ENCODE assay signal across 19 mouse cellular contexts in the genomic region with DNA sequence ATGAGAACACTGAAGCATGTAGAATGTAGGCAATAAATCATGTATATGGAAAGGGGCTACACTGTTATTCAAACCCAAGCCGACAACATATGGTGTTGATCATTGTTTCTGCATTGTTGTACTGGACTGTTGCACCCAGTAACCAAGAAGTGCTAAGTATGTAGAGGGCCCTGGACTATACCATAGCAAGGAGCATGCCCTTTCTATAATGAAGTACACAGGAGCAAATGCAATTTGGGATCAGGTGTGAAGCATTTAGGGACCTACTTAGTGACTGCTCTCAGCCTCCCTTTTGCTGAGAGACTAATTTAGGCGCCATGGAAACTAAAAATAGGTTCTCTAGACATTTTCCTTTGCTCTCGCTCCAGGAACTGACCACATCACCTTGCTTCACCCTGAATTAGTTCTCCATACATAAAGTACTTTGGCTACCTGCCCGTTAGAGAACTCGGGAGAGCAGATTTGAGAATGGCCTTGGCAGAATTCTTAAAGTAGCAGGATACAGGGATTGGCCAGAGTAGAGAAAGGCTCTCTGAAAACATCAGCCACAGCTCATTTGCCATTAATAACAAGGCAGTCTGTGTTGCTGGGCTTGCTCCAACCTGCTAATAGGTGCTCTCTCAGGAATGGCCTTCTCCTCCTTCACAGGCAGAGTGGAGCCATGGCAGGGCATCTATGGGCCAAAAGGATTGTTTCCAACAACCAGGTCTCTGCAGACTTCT. TPM values are rescaled to one million over a fixed set of nuclear protein-coding genes. Genes with fewer than 3 reads are reported as not detected.
DNase-seq lines count a peak whose midpoint lies in the region; ATAC-seq and TF ChIP-seq lines count a peak whose summit lies in the region.
"Had no signal": no experiment of that assay in that cellular context is flagged by ENCODE, and none has a peak within 500 bp of the region (broad histone marks: within the 10 kb centered on the region; RNA-seq: fewer than 3 reads in every experiment).

No protein-coding gene starts in this region.

- H3K9me3 ChIP-seq in heart, embryonic 11.5 days (replicated peaks; ENCODE audit: control insufficient read depth, low read length): no peaks in the 10 kb centered on the region
- H3K9me3 ChIP-seq: liver, embryonic 12.5 days; lung, embryonic 15.5 days had no signal

- H3K27me3 ChIP-seq in cerebellum, adult 2 months (ENCODE audit: control insufficient read depth, insufficient read depth, low read length): no peaks in the 10 kb centered on the region
- H3K27me3 ChIP-seq in heart, embryonic 11.5 days (ENCODE audit: control insufficient read depth, insufficient read depth, low read length): no peaks in the 10 kb centered on the region
- H3K27me3 ChIP-seq in kidney, adult 2 months (replicated peaks; ENCODE audit: control insufficient read depth, insufficient read depth, low read length): no peaks in the 10 kb centered on the region
- H3K27me3 ChIP-seq: liver, embryonic 12.5 days; lung, embryonic 15.5 days had no signal

- no peak overlapping the region for H3K9ac ChIP-seq in heart, embryonic 11.5 days (ENCODE audit: low read depth, low read length)
- H3K9ac ChIP-seq: liver, embryonic 12.5 days; lung, embryonic 15.5 days had no signal

- no peak overlapping the region for H3K4me3 ChIP-seq in cerebellum, adult 2 months (replicated peaks; ENCODE audit: insufficient read depth, low read depth, low read length)
- H3K4me3 ChIP-seq in heart, embryonic 11.5 days (ENCODE audit: low read depth, low read length): no peak overlapping the region
- H3K4me3 ChIP-seq in kidney, adult 2 months (ENCODE audit: insufficient read depth, low read depth, low read length): no peak overlapping the region
- H3K4me3 ChIP-seq: heart, adult 2 months; liver, embryonic 12.5 days; lung, embryonic 15.5 days had no signal

- H3K4me2 ChIP-seq in heart, embryonic 11.5 days: no peak overlapping the region
- H3K4me2 ChIP-seq: liver, embryonic 12.5 days; lung, embryonic 15.5 days had no signal

- H3K27ac ChIP-seq in cerebellum, adult 2 months (ENCODE audit: insufficient read depth, low read length): no peak overlapping the region
- H3K27ac ChIP-seq in heart, embryonic 11.5 days (ENCODE audit: low read depth, low read length): no peak overlapping the region
- no peak overlapping the region for H3K27ac ChIP-seq in kidney, adult 2 months (ENCODE audit: insufficient read depth, low read depth, low read length)
- H3K27ac ChIP-seq: heart, adult 2 months; liver, embryonic 12.5 days; lung, embryonic 15.5 days had no signal

- no peak for TF ChIP-seq POLR2A in cerebellum, adult 2 months (IDR thresholded peaks at IDR 0.05; ENCODE audit: borderline replicate concordance, insufficient read depth, low read length)
- TF ChIP-seq POLR2A in kidney, adult 2 months (IDR thresholded peaks at IDR 0.05; ENCODE audit: low read depth, low read length): no peak
- TF ChIP-seq POLR2A in brain, embryonic 14.5 days (IDR thresholded peaks at IDR 0.05; ENCODE audit: borderline replicate concordance, extremely low read depth, insufficient read depth, insufficient read length, poor library complexity, severe bottlenecking): no peak

- TF ChIP-seq CTCF in cerebellum, adult 2 months (IDR thresholded peaks at IDR 0.05; ENCODE audit: borderline replicate concordance, insufficient read depth, low read depth, low read length): no peak
- no peak for TF ChIP-seq CTCF in kidney, adult 2 months (conservative IDR thresholded peaks at IDR 0.05; ENCODE audit: insufficient read depth, insufficient read length, low read depth, low read length)
- TF ChIP-seq CTCF in brain, embryonic 14.5 days (IDR thresholded peaks at IDR 0.05; ENCODE audit: borderline replicate concordance, extremely low read depth, insufficient read depth, insufficient read length): no peak

- peak; percentile 3 to 5 for DNase-seq in cerebellum, postnatal 10 days
- no peak for DNase-seq in cerebellum, adult 2 months
- DNase-seq in heart, adult 11 months: peak; percentile 71
- DNase-seq in kidney, adult 2 months: peak; percentile 2
- no peak for DNase-seq in kidney, postnatal 10 days
- peak; percentile 64 for DNase-seq in brain, embryonic 14.5 days (ENCODE audit: low read depth)
- DNase-seq in layer of hippocampus, adult 8-10 months (ENCODE audit: low spot score in 2 of 2): no peak
- DNase-seq: adrenal gland, adult 2 months; cerebellum, postnatal 25 days; embryo, embryonic 11 days; kidney, postnatal 25 days; lung, postnatal 4 days; right cerebral cortex, postnatal 4 days; thymus, adult 2 months had no signal

- no peak for ATAC-seq in heart, embryonic 11.5 days (replicated peaks; ENCODE audit: insufficient number of reproducible peaks, low FRiP score, low TSS enrichment)
- ATAC-seq: liver, embryonic 12.5 days had no signal

- H3K4me1 ChIP-seq in cerebellum, adult 2 months (ENCODE audit: control insufficient read depth, insufficient read depth, low read length): no peaks in the 10 kb centered on the region
- no peaks in the 10 kb centered on the region for H3K4me1 ChIP-seq in heart, embryonic 11.5 days (ENCODE audit: control insufficient read depth, insufficient read depth, low read length)
- H3K4me1 ChIP-seq in kidney, adult 2 months (ENCODE audit: control insufficient read depth, insufficient read depth, low read length): no peaks in the 10 kb centered on the region
- H3K4me1 ChIP-seq: liver, embryonic 12.5 days; lung, embryonic 15.5 days had no signal

- 47% methylated on average over 5 of the region's 5 CpGs for WGBS in cerebellum, adult 2 months
- whole genome bisulfite sequencing in heart, embryonic 11.5 days (ENCODE audit: insufficient replicate concordance): 70% methylated on average over 5 of the region's 5 CpGs
- WGBS in kidney, adult 2 months: 67% methylated on average over 5 of the region's 5 CpGs

- no peaks in the 10 kb centered on the region for H3K36me3 ChIP-seq in heart, embryonic 11.5 days (ENCODE audit: control insufficient read depth, insufficient read depth, low read length)
- H3K36me3 ChIP-seq in kidney, adult 2 months (ENCODE audit: control insufficient read depth, insufficient read depth, low read length): no peaks in the 10 kb centered on the region
- H3K36me3 ChIP-seq: liver, embryonic 12.5 days; lung, embryonic 15.5 days had no signal

RNA-seq across cellular contexts. Expression of a gene that starts 26.1 kb away (rescaled TPM):
- 3.8 and 4.8 TPM in 2 replicates for polyA plus RNA-seq in cerebellum, adult 2 months (2012; rRNA removed)
- 0.01 TPM in 1 of 2 replicates, not detected in the other for polyA plus RNA-seq in heart, embryonic 11.5 days (2014; fragmentation: Nextera tagmentation; extraction: Ambion mirVana)
- polyA plus RNA-seq in kidney, adult 2 months (2012; rRNA removed): 0.02 TPM in 1 of 2 replicates, not detected in the other
- polyA plus RNA-seq in brain, embryonic 14.5 days (2012; rRNA removed): 3.0 and 5.8 TPM in 2 replicates
- total RNA-seq in layer of hippocampus, adult 8-10 months (2022): 10 to 100 TPM; 13.0 to 16.8 (median 14.3) TPM
- polyA plus RNA-seq: heart, embryonic 16.5 days; liver, embryonic 12.5 days had no signal

Comparison
In these comparisons a context has a peak if more than half of its experiments do, and no peak if none do; other contexts are left out.
1. DNase-seq: peak in cerebellum, postnatal 10 days (2 of 2), heart, adult 11 months (single experiment), kidney, adult 2 months (single experiment) and brain, embryonic 14.5 days (single experiment); none in cerebellum, adult 2 months (0 of 2), kidney, postnatal 10 days (single experiment) and layer of hippocampus, adult 8-10 months (0 of 2).